Mouse (Mus musculus): ENCODE measurements around the gene Knstrn. TPM values are rescaled to one million over a fixed set of nuclear protein-coding genes. Genes with fewer than 3 reads are reported as not detected.

Gene Knstrn
- total and polyA plus RNA-seq, 3 experiments = 0.65 to 2.1 (median 1.8) TPM

- DNase-seq = peak; percentile 96
Observed at GRCm38 (mm10) chr2:118861454-118862339, 47.9 kb downstream of the Knstrn start, which contains the start of gene Ivd. Gene Ivd, plus strand, starts transcription at chr2:118861954.

GRCm38 (mm10) chr2:118862340-118862675 is 48.5 kb downstream of the Knstrn start:
- DNase-seq = no peak

- DNase-seq = no peak
Observed at GRCm38 (mm10) chr2:118870601-118871000, 56.8 kb downstream of the Knstrn start.

GRCm38 (mm10) chr2:118871032-118871431 is 57.2 kb downstream of the Knstrn start:
- DNase-seq = no peak

GRCm38 (mm10) chr2:118873018-118873417 is 59.2 kb downstream of the Knstrn start:
- DNase-seq = no peak

- no peak for DNase-seq
Observed at GRCm38 (mm10) chr2:118873890-118874430, 60.2 kb downstream of the Knstrn start.

- no peak for DNase-seq
Observed at GRCm38 (mm10) chr2:118875316-118875715, 61.5 kb downstream of the Knstrn start.

GRCm38 (mm10) chr2:118876453-118876852 is 62.6 kb downstream of the Knstrn start:
- DNase-seq = no peak

- DNase-seq = peak; percentile 49
Observed at GRCm38 (mm10) chr2:118881019-118881418, 67.2 kb downstream of the Knstrn start.

GRCm38 (mm10) chr2:118881956-118882355 is 68.2 kb downstream of the Knstrn start:
- peak; percentile 60 for DNase-seq

- peak; percentile 91 for DNase-seq
Observed at GRCm38 (mm10) chr2:118882840-118883679, 69.3 kb downstream of the Knstrn start.

GRCm38 (mm10) chr2:118887440-118887839 is 73.6 kb downstream of the Knstrn start:
- no peak for DNase-seq

- peak; percentile 33 for DNase-seq
Observed at GRCm38 (mm10) chr2:118887845-118888548, 74.2 kb downstream of the Knstrn start.

- peak; percentile 67 for DNase-seq
Observed at GRCm38 (mm10) chr2:118891173-118891572, 77.4 kb downstream of the Knstrn start.

GRCm38 (mm10) chr2:118895990-118896913 is 82.4 kb downstream of the Knstrn start:
- DNase-seq = peak; percentile 84

GRCm38 (mm10) chr2:118896914-118897291 is 83.1 kb downstream of the Knstrn start:
- DNase-seq = no peak

- DNase-seq = no peak
Observed at GRCm38 (mm10) chr2:118897392-118897791, 83.6 kb downstream of the Knstrn start.

GRCm38 (mm10) chr2:118897808-118898207 is 84.0 kb downstream of the Knstrn start:
- no peak for DNase-seq

GRCm38 (mm10) chr2:118898771-118899170 is 85.0 kb downstream of the Knstrn start:
- DNase-seq = no peak

GRCm38 (mm10) chr2:118899306-118899705 is 85.5 kb downstream of the Knstrn start:
- DNase-seq = no peak
